Mouse (Mus musculus) limb, embryonic 10.5 days (tissue): ENCODE data around the gene Gm4869. TPM values are rescaled to one million over a fixed set of nuclear protein-coding genes. Genes with fewer than 3 reads are reported as not detected.
"Not testable (repeated sequence)": the region's sequence is repeated elsewhere in the genome, so short reads cannot be mapped to it uniquely, and the experiment has no call there.

ENCODE experiments used
- DNase-seq: peaks from one replicate; pipeline ENCODE4 v3.0.0-alpha.2; 2017; ENCODE audit warnings: low spot score
- H3K27ac ChIP-seq: fragments of 300-500 bp; sonication (generic); 2 replicates; pipeline ENCODE4 v1.5.1; 2016; ENCODE audit warnings: mild to moderate bottlenecking
- H3K27me3 ChIP-seq: fragments of 300-500 bp; sonication (generic); 2 replicates; pipeline ENCODE4 v1.6.1; 2016; ENCODE audit warnings: low read depth, mild to moderate bottlenecking; ENCODE audit not compliant: poor library complexity, severe bottlenecking
- H3K36me3 ChIP-seq: fragments of 300-500 bp; sonication (generic); 2 replicates; pipeline ENCODE4 v1.6.1; 2016; ENCODE audit warnings: mild to moderate bottlenecking, moderate library complexity
- H3K4me1 ChIP-seq: fragments of 300-500 bp; sonication (generic); 2 replicates; pipeline ENCODE4 v1.6.1; 2016
- H3K4me3 ChIP-seq: fragments of 300-500 bp; sonication (generic); 2 replicates; pipeline ENCODE4 v1.5.1; 2016; ENCODE audit warnings: mild to moderate bottlenecking, moderate library complexity
- H3K9me3 ChIP-seq: fragments of 300-500 bp; sonication (generic); replicated peaks from 2 replicates; pipeline ENCODE4 v1.6.1; 2016; ENCODE audit warnings: mild to moderate bottlenecking
- WGBS: fragments of 180-500 bp; shearing (Covaris S2); methylation state at CpG from one replicate; pipeline ENCODE4 v1.1.7; 2016; 5-methylcytosine and 5-hydroxymethylcytosine counted together
- polyA plus RNA-seq: library from polyadenylated mRNA; unstranded; fragments of >200 nt; fragmentation: Nextera tagmentation; extraction: Ambion mirVana; gene quantifications from 2 replicates; pipeline ENCODE4 v1.2.1, GENCODE M21; 2016

Gene Gm4869
- polyA plus RNA-seq, 1 experiment from 2014 or later, result not detected

DNA sequence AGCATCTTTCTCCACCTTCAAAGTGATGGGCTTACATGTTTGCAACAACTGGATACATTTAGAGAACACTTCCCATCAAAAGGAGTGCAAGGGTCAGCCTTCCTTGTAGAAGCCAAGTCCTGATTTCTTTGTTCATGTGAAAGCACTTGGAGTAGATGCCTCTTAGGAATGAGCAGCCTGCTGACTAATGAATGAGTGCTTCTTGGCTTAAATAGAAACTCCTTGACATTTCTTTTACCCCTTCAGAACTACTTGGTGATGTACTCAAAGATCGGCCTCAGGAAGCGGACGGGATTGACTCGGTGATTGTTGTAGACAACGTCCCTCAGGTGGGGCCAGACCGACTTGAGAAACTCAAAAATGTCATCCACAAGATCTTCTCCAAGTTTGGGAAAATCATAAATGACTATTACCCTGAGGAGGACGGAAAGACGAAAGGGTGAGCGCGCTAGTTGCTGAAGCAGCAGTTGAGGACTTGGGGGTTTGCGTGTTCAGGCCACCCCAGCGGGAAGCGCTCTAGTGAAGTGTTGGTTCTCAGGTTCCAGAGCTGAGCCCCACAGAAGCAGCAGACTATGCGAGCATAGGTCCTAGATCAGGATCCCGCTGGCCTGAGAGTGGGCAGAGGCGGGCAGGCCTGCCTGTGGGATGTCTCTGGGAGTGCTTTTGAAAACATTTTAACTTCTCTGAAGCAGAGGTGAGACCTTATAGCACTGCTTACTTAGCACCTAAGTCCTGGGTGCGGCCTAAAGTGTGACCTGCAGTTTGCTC lies 20.2 kb upstream of the Gm4869 start:
- no peaks in the 10 kb centered on the region for H3K27me3 ChIP-seq
- no peak overlapping the region for H3K4me3 ChIP-seq
- H3K4me1 ChIP-seq, result peaks cover 16% of the 10 kb centered on the region
- no peak for DNase-seq
- H3K9me3 ChIP-seq, result no peaks in the 10 kb centered on the region
- 95% methylated on average over 17 of the region's 17 CpGs for WGBS
- H3K36me3 ChIP-seq, result peaks cover 96% of the 10 kb centered on the region
- H3K27ac ChIP-seq, result no peak overlapping the region

DNA sequence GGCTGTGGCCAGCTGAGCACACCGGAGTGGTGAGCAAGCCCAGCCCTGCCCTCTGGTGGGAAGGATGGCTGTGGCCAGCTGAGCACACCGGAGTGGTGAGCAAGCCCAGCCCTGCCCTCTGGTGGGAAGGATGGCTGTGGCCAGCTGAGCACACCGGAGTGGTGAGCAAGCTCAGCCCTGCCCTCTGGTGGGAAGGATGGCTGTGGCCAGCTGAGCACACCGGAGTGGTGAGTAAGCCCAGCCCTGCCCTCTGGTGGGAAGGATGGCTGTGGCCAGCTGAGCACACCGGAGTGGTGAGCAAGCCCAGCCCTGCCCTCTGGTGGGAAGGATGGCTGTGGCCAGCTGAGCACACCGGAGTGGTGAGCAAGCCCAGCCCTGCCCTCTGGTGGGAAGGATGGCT lies 6.3 kb upstream of the Gm4869 start:
- WGBS, result 86% methylated on average over 4 of the region's 6 CpGs
- H3K36me3 ChIP-seq, result peaks cover 95% of the 10 kb centered on the region
- not testable (repeated sequence) for H3K27me3 ChIP-seq, H3K4me1 ChIP-seq, H3K27ac ChIP-seq, DNase-seq, H3K4me3 ChIP-seq, H3K9me3 ChIP-seq

DNA sequence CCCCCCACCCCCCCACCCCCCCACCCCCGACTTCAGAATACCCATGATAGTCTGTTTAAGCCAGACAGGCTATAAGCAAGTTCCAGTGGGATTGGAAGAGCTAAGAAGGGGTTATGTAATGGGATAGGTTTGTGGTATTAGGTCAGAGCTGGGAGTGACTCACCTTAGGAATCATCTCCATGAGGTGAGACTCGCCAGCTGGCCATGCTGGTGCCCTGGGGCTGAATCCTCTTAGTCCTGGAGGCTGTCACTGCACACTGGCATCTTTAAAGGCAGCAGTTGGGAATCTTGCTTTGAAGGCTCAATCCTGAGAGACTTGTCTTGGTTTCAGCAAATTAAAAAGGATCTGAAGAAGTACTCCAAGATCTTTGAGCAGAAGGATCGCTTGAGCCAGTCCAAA lies 4.0 kb upstream of the Gm4869 start:
- Histone ChIP-seq H3K4me3 (no peak overlapping the region), H3K27me3 (no peaks in the 10 kb centered on the region), H3K27ac (no peak overlapping the region), H3K4me1 (no peaks in the 10 kb centered on the region), H3K9me3 (no peaks in the 10 kb centered on the region), H3K36me3 (peaks cover 95% of the 10 kb centered on the region)
- WGBS, result 93% methylated on average over 3 of the region's 3 CpGs
- no peak for DNase-seq

DNA sequence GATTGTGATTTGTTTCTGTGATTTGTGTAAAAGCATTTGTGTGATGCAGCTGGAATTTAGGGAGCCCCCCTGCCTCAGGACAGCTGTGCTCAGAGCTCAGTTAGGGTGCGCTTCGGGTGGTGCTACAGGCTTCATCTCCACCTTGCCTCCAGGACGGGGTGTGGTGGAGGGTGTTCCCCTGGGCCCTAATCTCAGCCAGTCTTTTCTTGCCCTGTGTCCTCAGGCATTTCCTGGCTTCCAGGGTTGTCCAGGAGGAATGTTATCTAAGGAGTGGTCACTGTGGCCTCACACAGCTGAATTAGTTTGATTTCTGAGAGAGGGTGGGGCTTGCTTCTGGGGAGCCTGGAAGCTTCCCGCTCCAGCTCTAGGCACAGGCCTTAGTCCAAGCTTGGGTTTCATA lies 1.4 kb upstream of the Gm4869 start:
- no peak for DNase-seq
- Histone ChIP-seq H3K4me3 (no peak overlapping the region), H3K4me1 (no peaks in the 10 kb centered on the region), H3K36me3 (peaks cover 74% of the 10 kb centered on the region), H3K9me3 (no peaks in the 10 kb centered on the region), H3K27ac (no peak overlapping the region), H3K27me3 (no peaks in the 10 kb centered on the region)
- WGBS, result 90% methylated on average over 4 of the region's 4 CpGs

DNA sequence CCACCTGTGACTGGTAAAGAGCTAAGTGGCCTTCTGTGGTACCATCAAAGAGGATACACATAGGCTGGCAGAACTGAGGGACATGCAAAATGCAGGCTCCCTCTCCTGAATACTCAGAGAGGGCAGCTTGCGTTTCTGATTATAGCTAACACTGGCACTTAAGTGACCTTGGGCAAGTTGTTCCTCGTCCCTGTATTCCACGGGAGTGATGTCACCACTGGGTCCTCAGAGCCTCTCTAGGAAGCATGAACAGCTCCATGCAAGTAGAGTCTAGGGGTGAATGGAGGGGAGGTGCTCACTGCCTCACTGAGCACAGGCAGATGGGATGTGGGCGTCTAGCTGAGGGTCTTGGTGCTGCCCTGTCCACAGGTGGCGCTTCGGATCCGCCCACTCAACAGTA lies 609 bp downstream of the Gm4869 start:
- peaks cover 55% of the 10 kb centered on the region for H3K36me3 ChIP-seq
- H3K9me3 ChIP-seq, result no peaks in the 10 kb centered on the region
- WGBS, result 77% methylated on average over 7 of the region's 7 CpGs
- no peak overlapping the region for H3K27ac ChIP-seq
- no peak for DNase-seq
- no peaks in the 10 kb centered on the region for H3K4me1 ChIP-seq
- no peaks in the 10 kb centered on the region for H3K27me3 ChIP-seq
- no peak overlapping the region for H3K4me3 ChIP-seq

DNA sequence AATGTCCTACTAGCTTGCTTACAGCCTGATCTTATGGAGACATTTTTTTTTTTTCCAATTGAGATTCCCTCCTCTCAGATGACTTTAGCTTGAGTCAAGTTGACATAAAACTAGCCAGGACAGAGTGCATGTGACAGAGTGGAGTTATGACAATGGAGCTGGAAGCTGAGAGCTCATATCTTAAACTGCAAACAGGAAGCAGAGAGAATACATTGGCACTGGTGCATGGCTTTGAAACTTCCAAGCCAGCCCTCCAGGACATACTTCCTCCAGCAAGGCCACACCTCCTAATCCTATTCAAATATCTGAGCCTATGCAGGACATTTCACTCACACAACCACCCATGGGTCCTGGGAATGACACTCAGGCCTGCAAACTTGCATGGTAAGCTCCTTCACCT lies 9.0 kb downstream of the Gm4869 start:
- Histone ChIP-seq H3K27ac (no peak overlapping the region), H3K9me3 (no peaks in the 10 kb centered on the region), H3K36me3 (no peaks in the 10 kb centered on the region), H3K27me3 (no peaks in the 10 kb centered on the region), H3K4me3 (no peak overlapping the region), H3K4me1 (no peaks in the 10 kb centered on the region)
- no peak for DNase-seq

DNA sequence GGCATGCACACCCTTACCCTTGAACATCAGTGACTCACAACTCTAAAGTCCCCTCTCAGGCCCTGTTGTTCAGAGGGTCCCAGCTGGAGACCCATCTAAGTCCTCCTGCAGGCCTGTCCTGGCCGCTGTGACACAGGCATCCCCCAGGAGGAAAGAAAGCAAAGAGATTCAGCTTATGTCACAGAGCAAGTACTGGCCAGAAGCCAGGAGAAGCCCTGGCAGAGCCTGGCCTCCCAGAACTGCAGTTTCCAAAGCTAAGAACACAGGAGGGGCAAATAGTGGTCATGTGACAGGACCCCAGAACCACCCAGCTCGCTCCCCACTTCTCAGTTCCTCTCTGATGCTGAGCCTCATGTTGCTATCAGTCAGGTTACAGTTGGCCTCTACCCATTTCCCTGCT lies 10.0 kb downstream of the Gm4869 start:
- WGBS, result 68% methylated on average over 2 of the region's 2 CpGs
- Histone ChIP-seq H3K27me3 (no peaks in the 10 kb centered on the region), H3K9me3 (no peaks in the 10 kb centered on the region), H3K4me3 (no peak overlapping the region), H3K4me1 (no peaks in the 10 kb centered on the region), H3K36me3 (no peaks in the 10 kb centered on the region), H3K27ac (no peak overlapping the region)
- DNase-seq, result no peak

DNA sequence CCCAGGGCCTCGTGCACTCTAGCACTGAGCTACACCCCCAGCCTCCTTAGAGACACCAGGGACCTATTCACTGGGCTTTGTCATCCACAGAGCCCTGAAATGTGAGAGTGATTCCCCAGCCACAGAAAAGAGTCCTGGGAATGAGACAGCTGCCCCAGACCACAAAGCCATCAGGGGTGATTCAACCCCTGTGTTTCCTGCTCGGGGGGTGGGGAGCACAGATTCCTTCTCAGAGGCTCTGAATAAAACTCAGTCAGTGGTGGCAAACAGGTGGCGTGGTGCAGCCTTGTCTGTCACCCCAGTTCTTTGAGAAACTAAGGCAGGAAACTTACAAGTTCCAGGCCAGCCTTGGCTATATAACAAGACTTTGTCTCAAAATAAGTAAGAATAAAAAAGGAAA lies 16.0 kb downstream of the Gm4869 start:
- DNase-seq, result no peak
- H3K4me3 ChIP-seq, result no peak overlapping the region
- no peak overlapping the region for H3K27ac ChIP-seq
- H3K4me1 ChIP-seq, result no peaks in the 10 kb centered on the region
- WGBS, result 92% methylated on average over 3 of the region's 3 CpGs
- H3K9me3 ChIP-seq, result no peaks in the 10 kb centered on the region
- no peaks in the 10 kb centered on the region for H3K27me3 ChIP-seq
- H3K36me3 ChIP-seq, result no peaks in the 10 kb centered on the region

DNA sequence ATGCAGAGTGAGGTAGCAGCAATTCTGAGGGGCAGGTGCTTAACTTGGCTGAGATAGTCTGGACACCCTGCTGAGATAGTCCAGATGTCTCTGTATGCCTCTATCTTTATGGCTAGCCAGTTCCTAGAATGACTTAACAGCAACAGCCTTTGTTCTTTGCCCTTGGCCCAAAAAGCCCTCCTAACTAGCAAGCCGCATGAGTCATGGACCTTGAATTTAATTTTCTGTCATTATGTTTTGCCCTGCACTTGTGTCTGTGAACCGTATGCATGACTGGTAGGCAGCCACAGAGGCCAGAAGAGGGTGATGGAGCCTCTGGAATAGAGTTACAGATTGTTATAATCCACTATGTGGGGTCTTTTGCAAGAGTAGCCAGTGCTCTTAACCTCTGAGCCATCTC lies 17.7 kb downstream of the Gm4869 start:
- not testable (repeated sequence) for H3K4me1 ChIP-seq, H3K36me3 ChIP-seq, H3K27me3 ChIP-seq, DNase-seq, H3K4me3 ChIP-seq, H3K27ac ChIP-seq, H3K9me3 ChIP-seq
- WGBS, result 90% methylated on average over 2 of the region's 2 CpGs

DNA sequence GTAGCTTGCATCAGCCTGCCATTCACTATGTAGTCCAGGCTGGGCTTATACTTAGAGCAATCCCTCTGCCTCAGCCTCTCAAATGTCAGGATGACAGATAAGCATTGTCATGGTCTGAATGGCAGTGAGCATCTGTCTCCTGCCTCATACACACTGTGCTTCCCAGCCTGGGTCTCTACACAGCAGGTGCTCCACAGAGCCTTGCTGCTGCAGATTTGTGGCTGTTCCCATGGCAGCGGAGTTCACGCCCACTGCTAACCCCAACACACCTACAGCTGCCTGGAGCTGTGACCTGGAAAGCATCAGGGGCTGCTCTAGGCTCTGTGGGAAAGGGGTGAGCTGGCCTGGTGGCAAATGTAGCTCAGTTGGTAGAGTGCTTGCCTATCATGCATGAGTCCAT lies 19.5 kb downstream of the Gm4869 start:
- no peaks in the 10 kb centered on the region for H3K36me3 ChIP-seq
- H3K27me3 ChIP-seq, result no peaks in the 10 kb centered on the region
- no peaks in the 10 kb centered on the region for H3K4me1 ChIP-seq
- WGBS, result 73% methylated on average over 2 of the region's 2 CpGs
- DNase-seq, result no peak
- H3K27ac ChIP-seq, result no peak overlapping the region
- no peak overlapping the region for H3K4me3 ChIP-seq
- no peaks in the 10 kb centered on the region for H3K9me3 ChIP-seq

DNA sequence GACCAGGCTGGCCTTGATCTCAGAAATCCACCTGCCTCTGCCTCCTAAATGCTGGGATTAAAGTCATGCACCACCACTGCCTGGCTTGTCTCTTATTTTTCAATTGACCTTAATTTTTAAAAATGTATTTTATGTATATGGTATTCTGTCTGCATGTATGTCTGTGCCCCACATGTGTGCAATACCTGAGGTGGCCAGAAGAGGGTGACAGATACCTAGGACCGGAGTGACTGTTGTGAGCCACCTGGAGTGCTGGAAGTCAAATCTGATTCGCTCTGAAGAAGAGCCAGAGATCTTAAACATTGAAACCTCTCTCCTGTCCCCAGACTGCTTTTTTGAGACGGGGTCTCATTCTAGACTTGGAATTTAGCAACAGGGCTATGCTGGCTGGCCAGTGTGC lies 26.9 kb downstream of the Gm4869 start:
- H3K27ac ChIP-seq, result no peak overlapping the region
- no peak for DNase-seq
- no peak overlapping the region for H3K4me3 ChIP-seq
- 0 out of 2 replicates have a peak, but pooled peaks cover 3% of the 10 kb centered on the region for H3K4me1 ChIP-seq
- H3K27me3 ChIP-seq, result no peaks in the 10 kb centered on the region
- 74% methylated on average over 3 of the region's 3 CpGs for WGBS
- H3K36me3 ChIP-seq, result no peaks in the 10 kb centered on the region
- no peaks in the 10 kb centered on the region for H3K9me3 ChIP-seq

DNA sequence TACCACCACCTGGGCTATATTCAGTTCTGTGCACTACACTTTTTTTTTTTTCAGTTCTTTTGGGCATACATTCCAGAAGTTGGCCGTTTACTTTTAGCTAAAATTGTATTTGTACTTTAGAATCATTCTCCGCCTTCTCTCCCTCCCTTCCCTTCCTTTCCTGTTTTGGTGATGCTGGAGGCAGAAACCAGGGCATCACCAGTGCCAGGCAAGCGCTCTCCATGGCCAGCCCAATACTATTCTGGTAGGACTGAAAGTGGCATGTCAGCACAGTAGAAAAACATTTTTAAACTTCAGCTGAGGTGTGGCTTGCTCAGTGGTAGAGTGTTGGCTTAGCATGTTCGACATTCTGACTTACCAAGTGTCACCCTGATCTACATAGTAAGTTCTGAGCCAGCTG lies 36.0 kb downstream of the Gm4869 start:
- Histone ChIP-seq H3K9me3 (no peaks in the 10 kb centered on the region), H3K4me1 (0 out of 2 replicates have a peak, but pooled peaks cover 7% of the 10 kb centered on the region), H3K27ac (no peak overlapping the region), H3K27me3 (no peaks in the 10 kb centered on the region), H3K4me3 (no peak overlapping the region), H3K36me3 (no peaks in the 10 kb centered on the region)
- 80% methylated on average over 4 of the region's 4 CpGs for WGBS
- no peak for DNase-seq

DNA sequence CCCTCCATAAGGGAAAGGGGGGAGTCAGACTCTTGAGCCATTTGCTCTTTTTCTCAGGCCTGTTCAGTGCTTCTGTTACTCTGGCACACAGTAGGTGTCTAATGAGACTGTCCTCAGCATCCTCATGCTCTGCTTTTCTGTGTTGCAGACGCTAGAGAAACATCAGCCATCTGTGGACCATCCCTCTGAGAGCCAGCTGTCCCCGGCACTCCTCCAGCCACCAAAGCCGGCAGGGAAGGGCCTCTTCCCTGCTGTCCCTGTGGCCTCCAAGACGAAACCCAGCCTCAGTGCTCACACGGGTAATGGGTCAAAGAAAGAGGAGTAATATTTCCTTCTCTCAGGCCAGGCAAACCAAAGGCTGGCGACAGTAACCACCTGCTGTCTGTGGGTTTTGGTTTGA lies 45.7 kb downstream of the Gm4869 start:
- DNase-seq, result no peak
- WGBS, result 50% methylated on average over 6 of the region's 6 CpGs
- peaks cover 28% of the 10 kb centered on the region for H3K27me3 ChIP-seq
- no peaks in the 10 kb centered on the region for H3K9me3 ChIP-seq
- H3K36me3 ChIP-seq, result no peaks in the 10 kb centered on the region
- H3K27ac ChIP-seq, result no peak overlapping the region
- no peak overlapping the region for H3K4me3 ChIP-seq
- H3K4me1 ChIP-seq, result peaks cover 8% of the 10 kb centered on the region

DNA sequence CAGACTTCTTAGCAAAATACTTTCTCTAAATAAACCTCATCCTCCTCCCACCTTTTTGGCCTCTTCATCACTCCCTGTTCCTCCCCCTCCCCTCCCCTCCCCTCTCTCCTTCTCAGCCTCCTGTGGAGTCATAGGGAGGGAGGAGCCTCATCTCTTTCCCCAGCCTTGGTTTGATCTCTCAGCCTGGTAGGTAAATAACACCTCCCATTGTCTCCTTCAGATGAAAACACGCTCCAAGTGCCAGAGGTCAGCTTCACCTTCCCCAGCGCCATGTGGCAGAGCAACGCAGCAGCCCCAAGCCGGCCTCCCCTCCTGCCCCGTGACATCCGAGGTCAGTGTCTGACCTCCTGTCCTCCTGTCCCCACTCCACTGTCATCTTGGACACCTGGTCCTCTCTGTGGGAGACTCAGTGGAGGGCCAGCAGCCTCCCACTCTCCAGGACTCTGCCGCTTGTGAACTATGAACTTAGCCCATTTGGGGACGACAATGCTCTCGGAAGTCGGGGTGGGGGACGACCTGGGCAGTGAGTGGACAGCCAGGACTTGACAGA lies 47.3 kb downstream of the Gm4869 start:
- 20% methylated on average over 11 of the region's 11 CpGs for WGBS
- no peak overlapping the region for H3K4me3 ChIP-seq
- peaks cover 15% of the 10 kb centered on the region for H3K27me3 ChIP-seq
- no peaks in the 10 kb centered on the region for H3K36me3 ChIP-seq
- H3K9me3 ChIP-seq, result no peaks in the 10 kb centered on the region
- H3K27ac ChIP-seq, result no peak overlapping the region
- DNase-seq, result no peak
- peaks cover 8% of the 10 kb centered on the region for H3K4me1 ChIP-seq
